Mouse (Mus musculus) B cell, adult 2 months (primary cell): ENCODE measurements around the gene Smad3.
A peak's percentile ranks its signal among the peaks of the same experiment; 100 is the strongest.

ENCODE experiments used
- DNase-seq, 2 experiments: peaks; one replicate each; pipeline ENCODE4 v3.0.0; 2022

Smad3 gene

GRCm38 (mm10) chr9:63718735-63719358, 38.9 kb downstream of the Smad3 start:
- no peak for DNase-seq

GRCm38 (mm10) chr9:63718170-63718569, 39.6 kb downstream of the Smad3 start:
- DNase-seq = no peak

GRCm38 (mm10) chr9:63717474-63718005, 40.3 kb downstream of the Smad3 start:
- DNase-seq = no peak

DNA sequence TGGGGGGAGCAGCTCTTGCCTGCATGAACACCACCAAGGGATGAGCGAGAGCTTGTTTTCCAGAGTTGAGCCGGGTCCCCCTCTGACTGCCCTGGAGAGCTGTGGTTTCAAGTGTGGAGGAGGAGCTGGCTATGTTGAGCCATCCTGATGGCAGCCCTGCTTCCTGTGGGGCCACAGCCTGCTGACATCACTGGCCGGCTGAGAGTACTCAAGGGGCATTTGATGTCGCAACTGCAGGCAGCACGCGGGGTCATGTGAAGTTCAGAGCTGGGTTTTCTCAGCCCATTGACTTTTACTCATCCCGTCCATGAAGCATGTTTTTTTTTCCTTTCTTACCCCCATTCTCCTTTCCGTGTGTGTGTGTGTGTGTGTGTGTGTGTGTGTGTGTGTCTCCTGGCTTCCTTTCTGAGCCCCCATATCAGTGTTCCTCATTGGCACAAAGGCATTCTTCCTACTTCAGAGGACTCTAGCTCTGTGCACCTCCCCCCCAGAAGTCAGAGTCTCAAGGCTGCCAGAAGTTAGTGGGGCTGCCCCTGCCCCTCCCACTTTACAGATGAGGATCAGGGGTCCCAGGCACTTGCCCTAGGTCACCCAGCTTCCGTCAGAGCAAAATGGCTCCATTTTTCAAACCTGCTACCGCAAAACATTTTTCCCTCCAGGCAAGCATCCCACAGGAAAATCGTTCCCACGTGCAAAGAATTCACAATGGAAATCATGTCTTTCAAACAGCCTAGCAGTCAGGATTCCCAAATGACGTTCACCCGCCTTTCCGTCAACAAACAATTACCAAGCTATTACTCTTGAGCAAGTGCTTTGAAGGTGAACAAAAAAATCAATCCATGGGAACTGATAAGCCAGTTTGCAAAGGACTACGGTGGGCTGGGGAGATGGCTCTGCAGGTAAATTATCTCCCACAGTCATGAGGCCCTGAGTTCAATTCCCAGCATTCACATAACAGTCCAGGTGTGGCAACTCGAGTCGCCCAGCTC, 41.4 kb downstream of the Smad3 start:
- DNase-seq = peak; percentile 69 to 77

GRCm38 (mm10) chr9:63714572-63714971, 43.2 kb downstream of the Smad3 start:
- peak in 1 of 2 experiments; percentile 38 for DNase-seq

DNA sequence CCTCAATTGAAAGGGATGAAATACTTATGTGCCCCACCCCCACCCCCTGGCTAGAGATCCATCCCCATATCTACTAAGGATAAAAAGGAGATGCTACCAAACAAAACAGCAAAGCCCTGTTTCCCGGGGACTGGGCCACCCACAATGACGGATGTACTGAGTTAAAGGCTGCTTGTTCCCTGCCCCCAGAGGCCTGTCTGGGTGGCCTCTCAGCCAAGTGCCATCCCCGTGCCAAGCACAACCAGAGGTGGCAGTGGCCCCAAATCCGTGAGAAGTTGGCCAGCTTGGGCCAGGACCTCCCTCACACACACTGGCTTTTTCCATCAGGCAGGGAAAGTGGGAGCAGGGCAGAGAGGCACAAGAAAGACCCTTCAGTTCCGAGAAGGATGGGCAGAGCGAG, 45.0 kb downstream of the Smad3 start:
- no peak for DNase-seq

- DNase-seq = no peak
Observed at GRCm38 (mm10) chr9:63711580-63712230, 46.1 kb downstream of the Smad3 start.

GRCm38 (mm10) chr9:63709857-63710256, 47.9 kb downstream of the Smad3 start:
- DNase-seq = no peak

- peak; percentile 47 to 60 for DNase-seq
Observed at GRCm38 (mm10) chr9:63709266-63709665, 48.5 kb downstream of the Smad3 start.

DNA sequence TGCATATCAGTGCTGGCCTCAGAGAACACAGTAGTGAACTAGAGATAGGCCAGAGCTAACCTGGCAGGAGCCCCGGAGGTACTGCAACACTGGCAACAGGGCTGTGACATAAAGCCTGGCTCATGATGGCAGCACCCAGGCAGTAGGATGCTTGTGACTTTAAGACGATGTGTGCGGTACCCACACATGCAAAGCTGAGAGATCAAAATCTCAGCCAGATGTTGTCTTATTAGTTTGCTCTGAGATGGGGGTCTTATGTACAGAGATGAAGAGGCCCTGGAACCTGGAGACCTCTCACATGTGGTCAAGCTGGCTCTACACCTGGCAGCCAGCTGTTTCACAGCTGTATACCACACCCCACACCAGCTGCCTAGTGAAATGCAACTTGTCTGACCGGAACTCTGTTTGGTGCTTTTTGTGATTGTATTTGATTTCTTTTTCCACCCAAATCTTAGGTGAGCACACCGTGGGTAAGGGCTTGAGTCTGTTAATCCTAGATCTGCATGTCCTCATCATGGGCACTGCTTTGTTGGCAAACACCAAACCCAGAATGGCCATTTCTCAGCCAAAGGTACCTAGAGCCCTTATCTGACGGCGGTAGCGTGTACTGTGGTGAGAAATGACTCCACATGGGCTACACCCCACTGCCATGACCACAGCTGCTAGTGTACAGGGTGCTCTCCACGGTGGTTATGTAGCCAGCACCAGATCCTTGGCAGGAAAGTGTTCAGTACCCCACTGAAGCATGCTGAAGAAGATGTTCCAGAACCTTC, 49.8 kb downstream of the Smad3 start:
- no peak for DNase-seq

GRCm38 (mm10) chr9:63706152-63706733, 51.6 kb downstream of the Smad3 start:
- peak; percentile 87 to 91 for DNase-seq

DNA sequence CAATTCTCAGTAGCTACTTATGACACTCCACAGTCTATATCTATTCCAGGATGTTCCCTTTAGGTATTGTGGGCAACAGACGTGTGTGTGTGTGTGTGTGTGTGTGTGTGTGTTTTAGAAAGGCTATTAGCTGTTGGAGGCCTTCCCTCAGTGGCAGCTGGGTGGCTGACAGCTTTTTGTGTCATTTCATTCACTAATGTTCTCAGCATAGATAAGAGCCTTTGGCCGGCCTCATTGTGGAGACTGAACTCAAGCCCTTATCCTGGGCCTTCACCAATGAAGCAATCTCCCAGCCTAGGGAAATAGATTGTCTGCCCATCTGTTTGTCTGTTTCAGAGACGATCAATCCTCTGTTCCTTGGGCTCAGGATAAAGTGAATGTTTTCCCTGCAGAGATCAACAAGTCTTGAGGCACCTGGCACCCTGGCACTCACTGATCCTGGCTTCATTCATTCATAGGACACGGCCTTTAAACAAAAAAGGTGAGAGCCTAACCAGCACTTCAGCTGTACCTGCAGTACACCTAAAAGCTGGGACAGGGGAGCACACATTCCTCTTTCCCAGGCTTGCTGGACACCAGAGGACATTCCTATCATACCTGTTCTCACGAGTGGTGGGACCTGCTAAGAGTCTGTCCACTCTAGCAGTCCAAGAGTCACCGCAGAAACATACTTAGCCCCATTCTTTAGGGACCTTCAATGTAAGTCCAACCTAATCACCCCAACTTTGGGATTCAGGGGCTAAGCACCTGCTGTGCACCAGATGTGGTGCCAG, 52.6 kb downstream of the Smad3 start:
- DNase-seq = no peak

DNA sequence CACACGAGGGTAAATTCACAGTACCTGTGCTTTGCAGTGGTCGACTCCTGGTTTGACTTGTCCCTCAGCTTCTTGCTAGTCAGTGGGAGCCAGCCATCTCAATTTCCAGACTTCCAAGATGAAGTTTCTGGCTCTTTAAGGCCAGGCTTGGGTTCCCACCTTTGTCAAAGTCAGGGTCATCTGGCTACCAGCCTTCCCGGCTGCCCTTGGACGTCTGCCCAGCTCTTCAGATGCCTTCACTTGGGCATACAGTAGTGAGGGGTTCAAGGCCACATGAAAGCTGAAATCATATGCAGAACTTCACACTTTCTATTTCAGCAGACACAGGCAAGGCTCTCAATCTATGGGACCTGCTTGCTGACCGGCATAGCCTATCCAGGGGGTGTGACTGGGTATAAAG, 53.7 kb downstream of the Smad3 start:
- DNase-seq = no peak

DNA sequence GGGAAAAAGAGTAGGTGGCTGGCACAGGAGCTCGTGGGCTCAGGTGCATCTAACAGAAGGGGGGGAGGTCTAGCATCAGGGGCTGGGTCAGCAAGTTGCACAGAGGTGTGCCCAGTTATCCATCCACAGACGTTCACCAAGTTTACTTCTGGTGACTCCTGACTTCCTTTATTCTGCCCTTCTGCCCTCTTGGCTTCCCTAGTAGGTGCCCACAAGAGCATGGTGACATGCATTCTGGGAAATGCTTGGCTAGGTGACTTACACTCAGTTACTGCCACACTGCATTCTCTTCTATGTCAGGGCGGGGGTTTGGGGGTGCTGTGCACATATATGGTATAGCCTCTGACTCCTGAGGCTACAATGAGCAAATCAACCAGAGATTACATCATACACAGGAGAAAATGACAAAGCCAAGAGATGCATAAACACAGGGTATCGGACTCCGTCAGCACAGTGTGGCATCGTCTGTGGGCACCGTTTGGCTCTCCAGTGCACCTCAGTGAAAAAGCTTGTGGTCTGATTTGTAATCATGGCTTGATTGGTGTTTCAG, 54.5 kb downstream of the Smad3 start:
- DNase-seq = no peak

- DNase-seq = no peak
Observed at GRCm38 (mm10) chr9:63702502-63703013, 55.2 kb downstream of the Smad3 start.

- no peak for DNase-seq
Observed at GRCm38 (mm10) chr9:63701957-63702309, 55.9 kb downstream of the Smad3 start.

GRCm38 (mm10) chr9:63701258-63701956, 56.4 kb downstream of the Smad3 start:
- no peak for DNase-seq

- DNase-seq = no peak
Observed at GRCm38 (mm10) chr9:63699145-63699544, 58.6 kb downstream of the Smad3 start.

- DNase-seq = no peak
Observed at GRCm38 (mm10) chr9:63698320-63699045, 59.3 kb downstream of the Smad3 start.
